Mouse (Mus musculus) neural tube, embryonic 15.5 days (tissue): ENCODE data around the gene Psg21. TPM values are rescaled to one million over a fixed set of nuclear protein-coding genes. Genes with fewer than 3 reads are reported as not detected.
A peak's percentile ranks its signal among the peaks of the same experiment; 100 is the strongest.
"Not testable (repeated sequence)": the region's sequence is repeated elsewhere in the genome, so short reads cannot be mapped to it uniquely, and the experiment has no call there.

Experiments used
- ATAC-seq: fragments of 200-750 bp; cut with Nextera tagmentation; 2 replicates; pipeline ENCODE4 v1.8.0; 2017; ENCODE audit warnings: mild to moderate bottlenecking, moderate TSS enrichment, moderate library complexity; ENCODE audit not compliant: low FRiP score
- H3K27ac ChIP-seq: fragments of 300-500 bp; sonication (generic); replicated peaks from 2 replicates; pipeline ENCODE4 v1.5.1; 2015; ENCODE audit warnings: mild to moderate bottlenecking, inconsistent platforms
- H3K27me3 ChIP-seq: fragments of 300-500 bp; sonication (generic); replicated peaks from 2 replicates; pipeline ENCODE4 v1.6.1; 2015; ENCODE audit warnings: inconsistent platforms
- H3K36me3 ChIP-seq: fragments of 300-500 bp; sonication (generic); 2 replicates; pipeline ENCODE4 v1.6.1; 2015; ENCODE audit warnings: inconsistent platforms
- H3K4me1 ChIP-seq: fragments of 300-500 bp; sonication (generic); 2 replicates; pipeline ENCODE4 v1.6.1; 2015; ENCODE audit warnings: inconsistent platforms
- H3K4me2 ChIP-seq: fragments of 300-500 bp; sonication (generic); 2 replicates; pipeline ENCODE4 v1.6.1; 2015; ENCODE audit warnings: inconsistent platforms, mild to moderate bottlenecking, moderate library complexity
- H3K4me3 ChIP-seq: fragments of 300-500 bp; sonication (generic); replicated peaks from 2 replicates; pipeline ENCODE4 v1.5.1; 2015; ENCODE audit warnings: mild to moderate bottlenecking, inconsistent platforms
- H3K9ac ChIP-seq: fragments of 300-500 bp; sonication (generic); replicated peaks from 2 replicates; pipeline ENCODE4 v1.6.1; 2015; ENCODE audit warnings: mild to moderate bottlenecking, inconsistent platforms
- H3K9me3 ChIP-seq: fragments of 300-500 bp; sonication (generic); replicated peaks from 2 replicates; pipeline ENCODE4 v1.6.1; 2016; ENCODE audit warnings: inconsistent platforms
- WGBS: fragments of 180-500 bp; shearing (Covaris S2); methylation state at CpG from one replicate; pipeline ENCODE4 v1.1.7; 2015; ENCODE audit warnings: mixed read lengths; 5-methylcytosine and 5-hydroxymethylcytosine counted together
- polyA plus RNA-seq: library from polyadenylated mRNA; unstranded; fragments of >200 nt; fragmentation: Nextera tagmentation; extraction: Ambion mirVana; gene quantifications from 2 replicates; pipeline ENCODE4 v1.2.1, GENCODE M21; 2015

Psg21 gene
- polyA plus RNA-seq = not detected in 2 replicates

GRCm38 (mm10) chr7:18656625-18657024 is at the start of gene Psg21:
Psg21 (minus strand) TSS chr7:18656725.
- not testable (repeated sequence) for H3K4me2 ChIP-seq, H3K9ac ChIP-seq, H3K27me3 ChIP-seq, H3K36me3 ChIP-seq, ATAC-seq, H3K9me3 ChIP-seq, H3K27ac ChIP-seq, H3K4me3 ChIP-seq, H3K4me1 ChIP-seq
- WGBS = 68% methylated on average over 2 of the region's 2 CpGs

- Histone ChIP-seq H3K9me3 (no peaks in the 10 kb centered on the region), H3K9ac (no peak within 1 kb of the TSS), H3K4me1 (no peaks in the 10 kb centered on the region), H3K4me3 (no peak within 1 kb of the TSS), H3K4me2 (no peak within 1 kb of the TSS), H3K27ac (no peak within 1 kb of the TSS), H3K36me3 (no peaks in the 10 kb centered on the region), H3K27me3 (no peaks in the 10 kb centered on the region)
- ATAC-seq = no peak
- WGBS = 66% methylated on average over 2 of the region's 2 CpGs
These were observed 29.6 kb upstream of the Psg21 start, which contains the start of gene Psg20 for GRCm38 (mm10) chr7:18686085-18686484. Psg20 (minus strand) TSS chr7:18686185.

- no peaks in the 10 kb centered on the region for H3K27me3 ChIP-seq
- no peak overlapping the region for H3K9ac ChIP-seq
- H3K4me3 ChIP-seq = no peak overlapping the region
- no peaks in the 10 kb centered on the region for H3K36me3 ChIP-seq
- no peak overlapping the region for H3K4me2 ChIP-seq
- no peak overlapping the region for H3K27ac ChIP-seq
- no peaks in the 10 kb centered on the region for H3K9me3 ChIP-seq
- no peaks in the 10 kb centered on the region for H3K4me1 ChIP-seq
- ATAC-seq = no peak
These were observed 29.1 kb upstream of the Psg21 start for GRCm38 (mm10) chr7:18685586-18685985.

GRCm38 (mm10) chr7:18679772-18680171 is 23.2 kb upstream of the Psg21 start:
- Histone ChIP-seq H3K9ac (no peak overlapping the region), H3K27ac (no peak overlapping the region), H3K4me1 (no peaks in the 10 kb centered on the region), H3K4me2 (no peak overlapping the region), H3K36me3 (no peaks in the 10 kb centered on the region), H3K27me3 (no peaks in the 10 kb centered on the region), H3K9me3 (no peaks in the 10 kb centered on the region; the same call in 1 of the 2 replicates), H3K4me3 (no peak overlapping the region)
- 50% methylated on average over 2 of the region's 2 CpGs for WGBS
- ATAC-seq = peak; percentile 50; the same call in 1 of the 2 replicates

GRCm38 (mm10) chr7:18626921-18627320 is 29.6 kb downstream of the Psg21 start:
- 86% methylated on average over 8 of the region's 8 CpGs for WGBS
- not testable (repeated sequence) for H3K4me1 ChIP-seq, ATAC-seq, H3K9me3 ChIP-seq, H3K4me3 ChIP-seq, H3K9ac ChIP-seq, H3K36me3 ChIP-seq, H3K27me3 ChIP-seq, H3K4me2 ChIP-seq, H3K27ac ChIP-seq

GRCm38 (mm10) chr7:18616401-18616800 is 40.1 kb downstream of the Psg21 start, which contains the start of gene Psg23:
Psg23 (minus strand) TSS chr7:18616501.
- H3K4me1 ChIP-seq, ATAC-seq, H3K9ac ChIP-seq, H3K4me3 ChIP-seq, H3K4me2 ChIP-seq, H3K9me3 ChIP-seq, H3K36me3 ChIP-seq, H3K27ac ChIP-seq, H3K27me3 ChIP-seq: not testable (repeated sequence)
- WGBS = 84% methylated on average over 2 of the region's 2 CpGs

Other genes with a start within 250 kb of the Psg21 start
- not detected in 2 replicates for gene Psg28, start 224.7 kb downstream of the Psg21 start, polyA plus RNA-seq
- gene Psg26, start 172.5 kb downstream of the Psg21 start, polyA plus RNA-seq = not detected in 2 replicates
- gene Psg25, start 124.5 kb downstream of the Psg21 start, polyA plus RNA-seq = not detected in 2 replicates
- not detected in 2 replicates for gene Psg27, start 89.4 kb downstream of the Psg21 start, polyA plus RNA-seq
- not detected in 2 replicates for gene Psg23, start 40.2 kb downstream of the Psg21 start, polyA plus RNA-seq
- gene Psg20, start 29.5 kb upstream of the Psg21 start, polyA plus RNA-seq = not detected in 2 replicates
- not detected in 2 replicates for gene Psg22, start 61.4 kb upstream of the Psg21 start, polyA plus RNA-seq
- gene Psg19, start 141.8 kb upstream of the Psg21 start, polyA plus RNA-seq = not detected in 2 replicates
- gene Psg17, start 164.9 kb upstream of the Psg21 start, polyA plus RNA-seq = 0.14 TPM in 1 of 2 replicates, not detected in the other
- gene Mill2, start 183.2 kb upstream of the Psg21 start, polyA plus RNA-seq = 0.51 and 0.70 TPM in 2 replicates
- gene Pglyrp1, start 214.6 kb upstream of the Psg21 start, polyA plus RNA-seq = 19.2 and 26.6 TPM in 2 replicates